Mouse (Mus musculus): ENCODE results near the gene Ing5.
A peak's percentile ranks its signal among the peaks of the same experiment; 100 is the strongest.
"Not testable (repeated sequence)": the region's sequence is repeated elsewhere in the genome, so short reads cannot be mapped to it uniquely, and the experiment has no call there.

Gene Ing5

GRCm38 (mm10) chr1:93811495-93812039 is 7.8 kb downstream of the Ing5 start:
- DNase-seq (ENCODE audit: low read depth), result peak; percentile 44

- no peak for DNase-seq (ENCODE audit: low read depth)
These were observed 14.2 kb downstream of the Ing5 start for GRCm38 (mm10) chr1:93817823-93818532.

GRCm38 (mm10) chr1:93818722-93819121 is 15.0 kb downstream of the Ing5 start:
- no peak for DNase-seq (ENCODE audit: low read depth)

GRCm38 (mm10) chr1:93823796-93824495 is 20.2 kb downstream of the Ing5 start:
- no peak for DNase-seq (ENCODE audit: low read depth)

- DNase-seq (ENCODE audit: low read depth), result no peak
These were observed 20.8 kb downstream of the Ing5 start, which contains the start of gene D2hgdh for GRCm38 (mm10) chr1:93824609-93825008. D2hgdh (plus strand) TSS chr1:93824909.

GRCm38 (mm10) chr1:93825105-93825674 is 21.4 kb downstream of the Ing5 start:
- peak; percentile 98 for DNase-seq (ENCODE audit: low read depth)

GRCm38 (mm10) chr1:93825771-93826539 is 22.2 kb downstream of the Ing5 start:
- no peak for DNase-seq (ENCODE audit: low read depth)

- no peak for DNase-seq (ENCODE audit: low read depth)
These were observed 22.7 kb downstream of the Ing5 start for GRCm38 (mm10) chr1:93826540-93826835.

GRCm38 (mm10) chr1:93832754-93833360 is 29.1 kb downstream of the Ing5 start:
- not testable (repeated sequence) for DNase-seq (ENCODE audit: low read depth)

GRCm38 (mm10) chr1:93834671-93835150 is 30.9 kb downstream of the Ing5 start:
- no peak for DNase-seq (ENCODE audit: low read depth)

GRCm38 (mm10) chr1:93835211-93835610 is 31.4 kb downstream of the Ing5 start:
- DNase-seq (ENCODE audit: low read depth), result no peak

GRCm38 (mm10) chr1:93835876-93836531 is 32.2 kb downstream of the Ing5 start:
- DNase-seq (ENCODE audit: low read depth), result no peak

GRCm38 (mm10) chr1:93836532-93836913 is 32.8 kb downstream of the Ing5 start:
- DNase-seq (ENCODE audit: low read depth), result no peak

GRCm38 (mm10) chr1:93837335-93837734 is 33.6 kb downstream of the Ing5 start:
- DNase-seq (ENCODE audit: low read depth), result no peak

GRCm38 (mm10) chr1:93838569-93838968 is 34.8 kb downstream of the Ing5 start:
- not testable (repeated sequence) for DNase-seq (ENCODE audit: low read depth)

- not testable (repeated sequence) for DNase-seq (ENCODE audit: low read depth)
These were observed 42.1 kb downstream of the Ing5 start for GRCm38 (mm10) chr1:93845766-93846366.

GRCm38 (mm10) chr1:93855790-93856189 is 52.0 kb downstream of the Ing5 start:
- not testable (repeated sequence) for DNase-seq (ENCODE audit: low read depth)

GRCm38 (mm10) chr1:93857370-93857769 is 53.6 kb downstream of the Ing5 start:
- DNase-seq (ENCODE audit: low read depth), result no peak

- no peak for DNase-seq (ENCODE audit: low read depth)
These were observed 54.2 kb downstream of the Ing5 start for GRCm38 (mm10) chr1:93857991-93858390.

- no peak for DNase-seq (ENCODE audit: low read depth)
These were observed 55.9 kb downstream of the Ing5 start for GRCm38 (mm10) chr1:93859619-93860018.

- not testable (repeated sequence) for DNase-seq (ENCODE audit: low read depth)
These were observed 57.3 kb downstream of the Ing5 start, which contains the start of gene Gal3st2 for GRCm38 (mm10) chr1:93861048-93861447. Gal3st2 (plus strand) TSS chr1:93861306.

Data from 416B (cell line).